Mouse (Mus musculus) gastrocnemius, adult 2 months (tissue): ENCODE measurements around the gene Med13l. TPM values are rescaled to one million over a fixed set of nuclear protein-coding genes. Genes with fewer than 3 reads are reported as not detected.

ENCODE experiments used
- DNase-seq: peaks from one replicate; pipeline ENCODE4 v3.0.0; 2022
- H3K27ac ChIP-seq: fragments of 200-600 bp; 2 replicates; pipeline ENCODE4 v1.8.1; 2022; ENCODE audit warnings: mild to moderate bottlenecking
- H3K4me3 ChIP-seq: fragments of 200-600 bp; 2 replicates; pipeline ENCODE4 v1.8.1; 2022; ENCODE audit warnings: mild to moderate bottlenecking, moderate library complexity
- CTCF ChIP-seq: fragments of 200-600 bp; IDR thresholded peaks from 2 replicates; pipeline ENCODE4 v1.8.1; 2022; ENCODE audit warnings: antibody characterized with exemption, mild to moderate bottlenecking, moderate library complexity
- intact Hi-C: fragments of 180-260 bp; cut with DNase I; formaldehyde crosslinking; loops from one replicate; pipeline ENCODE4 v1.15.1; 2025
- total RNA-seq, 2 experiments: library from RNA; stranded (reverse); gene quantifications; 2 replicates each; pipeline ENCODE4 v1.2.3; 2021

Gene Med13l
- total RNA-seq, 2 experiments from 2014 or later, result 21.5 to 28.3 TPM

DNA sequence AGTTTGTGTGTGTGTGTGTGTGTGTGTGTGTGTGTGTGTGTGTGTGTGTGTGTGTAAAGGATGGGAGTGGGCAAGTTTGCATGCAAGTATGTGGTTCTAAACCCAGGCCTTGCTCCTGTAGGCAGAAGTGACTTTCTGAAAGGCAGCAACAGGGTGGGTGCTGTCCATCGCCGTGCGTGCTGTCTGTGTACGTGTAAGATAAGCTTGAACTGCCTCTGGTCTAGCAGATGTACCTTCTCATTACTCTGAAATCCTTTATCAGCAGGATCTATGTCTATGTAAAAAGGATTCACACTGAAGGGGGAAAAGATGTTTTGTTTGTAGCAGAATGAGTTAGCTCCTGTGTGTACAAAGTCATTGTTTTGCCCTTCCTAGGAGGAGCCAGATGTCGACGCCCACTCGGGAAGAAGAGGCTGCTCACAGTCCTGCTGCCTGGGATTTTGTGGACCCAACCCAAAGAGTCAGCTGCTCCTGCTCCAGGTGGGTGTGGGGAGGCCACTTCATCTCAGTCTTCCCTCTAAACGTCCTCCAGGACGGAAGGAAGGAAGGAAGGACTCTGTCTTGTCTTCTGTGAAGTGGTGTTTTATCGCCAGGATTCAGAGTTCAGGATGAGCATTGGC lies 165.5 kb downstream of the Med13l start:
- DNase-seq, result no peak
- TF ChIP-seq CTCF, result no peak
- no peak overlapping the region for H3K27ac ChIP-seq
- no peak overlapping the region for H3K4me3 ChIP-seq
- intact Hi-C loops, result no loop called here

DNA sequence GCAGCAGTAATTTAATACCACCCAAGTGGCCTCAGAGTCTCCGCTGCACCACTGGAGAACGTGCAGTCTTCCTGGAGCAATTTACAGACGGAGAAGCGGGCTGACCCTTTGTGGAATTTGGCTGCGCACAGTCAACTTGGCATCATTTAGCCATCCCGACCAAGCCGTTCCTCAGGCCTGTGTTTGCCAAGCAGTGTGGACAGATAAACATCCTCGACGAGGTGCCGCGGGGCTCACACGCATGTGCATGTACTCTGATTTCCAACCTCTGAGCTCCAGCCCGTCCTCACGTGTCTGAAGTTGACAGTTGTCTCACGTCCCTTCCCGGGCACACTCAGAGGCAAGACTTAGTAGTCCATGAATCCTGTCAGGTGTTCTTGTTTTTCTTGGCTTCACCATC lies 166.9 kb downstream of the Med13l start:
- intact Hi-C loops, result no loop called here
- Histone ChIP-seq H3K4me3 (no peak overlapping the region), H3K27ac (0 out of 2 replicates have a peak overlapping the region, but pooled peaks have one; percentile 20)
- peak; percentile 51 for DNase-seq
- no peak for TF ChIP-seq CTCF

DNA sequence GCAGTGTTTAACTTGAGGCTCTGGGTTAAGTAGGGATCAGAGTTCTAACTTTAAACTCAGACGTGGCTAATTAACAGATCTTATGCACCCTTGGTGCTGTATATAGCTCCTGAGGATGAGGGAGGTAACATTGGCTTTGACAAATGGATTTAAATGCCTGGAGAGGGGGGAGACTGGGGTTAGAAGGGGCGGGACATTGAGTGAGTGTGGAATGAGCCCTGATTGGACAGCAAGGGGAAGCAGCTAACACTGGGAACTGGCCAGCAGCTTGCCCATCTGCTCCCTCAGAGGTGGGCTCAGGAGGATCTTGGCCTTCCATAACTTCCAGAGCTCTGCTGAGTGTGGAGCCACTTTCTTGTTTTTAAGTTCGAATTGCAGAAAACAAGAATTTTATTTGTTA lies 171.7 kb downstream of the Med13l start:
- Histone ChIP-seq H3K4me3 (no peak overlapping the region), H3K27ac (no peak overlapping the region)
- no peak for DNase-seq
- intact Hi-C loops, result loop anchor here (5.0 kb wide), 1 partner anchor 70 kb away; no protein-coding TSS in a partner anchor
- TF ChIP-seq CTCF, result no peak

DNA sequence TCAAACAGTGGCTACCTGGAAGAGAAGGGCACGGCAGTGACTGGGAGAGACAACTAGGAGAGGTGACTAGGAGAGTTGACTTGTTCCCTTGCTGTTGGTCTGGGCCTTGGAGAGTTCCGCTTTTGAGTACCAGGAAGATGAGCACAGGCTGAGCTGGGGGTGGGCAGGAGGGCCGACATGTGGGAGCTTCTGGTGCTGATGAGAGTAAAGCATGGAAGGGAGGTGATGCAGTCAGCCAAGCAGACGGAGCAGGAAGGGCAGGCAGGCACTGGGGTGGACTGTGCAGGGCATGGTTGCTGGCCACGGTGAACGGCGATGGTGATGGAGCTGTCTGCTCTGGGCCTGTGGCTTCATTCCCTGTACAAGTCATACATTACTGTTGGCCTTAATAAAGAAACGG lies 172.2 kb downstream of the Med13l start:
- no peak overlapping the region for H3K27ac ChIP-seq
- DNase-seq, result no peak
- no peak overlapping the region for H3K4me3 ChIP-seq
- intact Hi-C loops, result loop anchor here (5.0 kb wide), 1 partner anchor 70 kb away; no protein-coding TSS in a partner anchor
- no peak for TF ChIP-seq CTCF

DNA sequence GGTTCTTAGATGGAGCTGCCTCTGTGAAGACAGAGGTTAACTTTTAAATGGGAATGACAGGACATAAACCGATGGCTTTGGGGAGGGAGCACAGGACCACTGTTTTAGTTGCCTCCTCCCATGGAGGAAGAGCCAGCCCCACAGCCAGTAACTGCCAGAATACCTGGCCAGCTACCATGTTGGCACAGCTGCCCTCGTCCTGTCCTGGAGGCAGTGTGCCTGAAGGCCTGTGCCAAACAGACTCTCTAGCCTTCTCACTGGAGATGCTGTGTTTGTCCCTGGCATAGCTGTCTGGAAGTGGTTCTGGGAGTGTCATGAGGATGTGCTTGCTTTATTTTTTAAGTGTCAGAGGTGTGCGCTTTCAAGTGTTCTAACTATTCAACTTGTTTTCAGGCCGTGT lies 173.1 kb downstream of the Med13l start:
- peak; percentile 91 for DNase-seq
- intact Hi-C loops, result loop anchor here (5.0 kb wide), 1 partner anchor 71 kb away; no protein-coding TSS in a partner anchor
- no peak overlapping the region; the same call in 1 of the 2 replicates for H3K4me3 ChIP-seq
- peak overlapping the region; percentile 87 for H3K27ac ChIP-seq
- TF ChIP-seq CTCF, result no peak

DNA sequence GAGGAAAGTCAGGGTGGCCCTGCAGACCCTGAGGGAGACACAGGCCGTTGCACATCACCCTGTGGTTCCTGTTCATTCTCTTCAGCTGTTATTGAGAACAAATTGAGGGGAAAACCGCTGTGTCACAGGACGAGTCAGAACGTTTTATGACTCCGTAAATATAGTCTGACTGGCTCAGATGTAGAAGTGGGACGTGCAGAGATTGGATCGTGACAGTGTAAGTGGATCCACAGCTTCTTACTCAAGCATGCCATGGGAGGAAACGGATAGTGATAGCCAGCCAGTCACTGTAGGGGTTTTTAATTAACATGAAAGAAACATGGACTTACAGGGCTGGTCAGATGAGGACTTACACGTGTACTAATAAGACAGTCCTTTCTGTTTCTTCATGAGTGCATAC lies 174.0 kb downstream of the Med13l start:
- Histone ChIP-seq H3K4me3 (no peak overlapping the region; the same call in 1 of the 2 replicates), H3K27ac (peak overlapping the region; percentile 87)
- intact Hi-C loops, result loop anchor here (5.0 kb wide), 1 partner anchor 72 kb away; no protein-coding TSS in a partner anchor
- DNase-seq, result peak; percentile 40
- no peak for TF ChIP-seq CTCF

DNA sequence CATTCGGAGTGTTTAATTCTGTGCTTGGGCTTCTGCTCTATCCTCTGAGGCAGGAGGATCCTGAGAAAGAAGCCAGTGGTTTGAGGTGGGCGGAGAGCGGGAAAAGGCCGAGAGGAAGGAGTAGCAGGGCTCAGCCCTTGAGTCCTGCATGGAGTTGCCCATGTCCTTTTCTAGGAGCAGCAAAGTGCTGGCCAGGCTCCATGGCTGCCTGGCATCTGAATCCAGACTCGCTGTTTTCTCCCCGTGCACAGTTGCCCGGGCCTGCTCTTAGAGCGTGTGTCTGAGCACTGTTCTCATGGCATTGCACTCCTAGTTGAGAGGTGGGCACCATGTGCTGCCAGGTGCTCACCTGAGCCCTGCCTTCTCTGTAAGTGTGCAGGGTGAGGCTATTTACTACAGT lies 175.3 kb downstream of the Med13l start:
- intact Hi-C loops, result loop anchor here (2.0 to 5.0 kb wide), 2 partner anchors 405 to 463 kb away; no protein-coding TSS in a partner anchor
- no peak overlapping the region for H3K4me3 ChIP-seq
- DNase-seq, result peak; percentile 64
- no peak for TF ChIP-seq CTCF
- H3K27ac ChIP-seq, result peak overlapping the region; percentile 87; the same call in 1 of the 2 replicates

DNA sequence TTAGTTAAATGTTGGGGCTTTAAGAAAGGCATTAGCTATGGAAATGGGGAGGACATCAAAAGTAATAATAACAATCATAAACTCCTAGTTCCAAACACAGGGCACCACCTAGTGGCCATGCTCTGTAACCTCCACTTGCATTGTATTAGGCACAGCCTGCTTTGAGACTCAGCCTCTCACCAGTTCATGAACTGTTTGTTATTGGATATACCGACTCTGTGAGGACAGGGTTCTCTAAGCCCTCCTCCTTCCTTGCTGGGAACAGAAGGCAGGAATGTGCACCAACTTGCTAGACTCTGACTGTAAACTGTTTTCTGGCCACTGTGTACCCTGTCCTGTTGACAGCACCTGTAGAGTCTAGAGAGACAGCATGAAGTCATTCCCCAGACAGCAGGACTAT lies 177.1 kb downstream of the Med13l start:
- no peak overlapping the region for H3K27ac ChIP-seq
- peak; percentile 75 for DNase-seq
- H3K4me3 ChIP-seq, result no peak overlapping the region
- peak; percentile 88 for TF ChIP-seq CTCF
- intact Hi-C loops, result loop anchor here (1.0 to 5.0 kb wide), 3 partner anchors 142 to 465 kb away; no protein-coding TSS in a partner anchor

DNA sequence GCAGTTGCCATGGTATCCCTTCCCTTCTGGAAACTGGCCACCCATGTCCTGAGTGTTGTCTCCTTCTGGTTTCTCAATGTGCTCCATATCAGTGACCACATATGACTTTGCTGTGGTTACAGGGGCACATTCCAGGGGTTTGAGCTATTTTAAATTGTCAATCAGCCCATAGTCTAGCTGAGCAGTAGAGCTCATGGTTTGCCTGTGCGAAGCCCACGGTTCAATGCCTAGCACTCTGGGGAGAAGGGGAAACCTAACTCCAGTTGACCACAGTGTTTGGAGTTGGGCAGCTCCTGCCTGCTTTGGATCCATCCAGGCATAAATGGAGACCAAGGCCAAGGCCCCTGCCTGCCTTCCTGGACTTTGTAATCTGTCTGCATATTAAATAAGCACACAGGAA lies 182.6 kb downstream of the Med13l start:
- H3K4me3 ChIP-seq, result no peak overlapping the region
- TF ChIP-seq CTCF, result no peak
- DNase-seq, result no peak
- H3K27ac ChIP-seq, result no peak overlapping the region
- intact Hi-C loops, result no loop called here

DNA sequence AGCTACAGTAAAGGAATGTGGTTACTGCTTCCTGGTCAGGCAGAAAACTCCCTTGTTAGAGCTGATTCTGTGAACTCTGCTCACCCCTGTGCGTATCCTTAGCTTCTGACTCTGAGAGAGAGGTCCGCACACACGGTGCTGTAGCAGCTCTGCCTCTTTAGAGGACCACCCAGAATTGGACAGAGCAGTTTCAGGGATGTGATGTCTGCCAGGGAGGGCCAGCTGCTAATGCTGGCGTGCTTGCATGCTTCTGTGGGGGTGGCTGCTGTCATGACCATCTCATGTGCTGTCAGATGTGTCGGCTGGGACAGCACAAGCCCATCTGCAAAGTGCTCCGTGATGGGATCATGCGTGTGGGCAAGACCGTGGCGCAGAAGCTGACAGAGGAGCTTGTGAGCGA lies 186.5 kb downstream of the Med13l start:
- Histone ChIP-seq H3K27ac (no peak overlapping the region), H3K4me3 (no peak overlapping the region)
- intact Hi-C loops, result no loop called here
- DNase-seq, result peak; percentile 14
- TF ChIP-seq CTCF, result no peak

DNA sequence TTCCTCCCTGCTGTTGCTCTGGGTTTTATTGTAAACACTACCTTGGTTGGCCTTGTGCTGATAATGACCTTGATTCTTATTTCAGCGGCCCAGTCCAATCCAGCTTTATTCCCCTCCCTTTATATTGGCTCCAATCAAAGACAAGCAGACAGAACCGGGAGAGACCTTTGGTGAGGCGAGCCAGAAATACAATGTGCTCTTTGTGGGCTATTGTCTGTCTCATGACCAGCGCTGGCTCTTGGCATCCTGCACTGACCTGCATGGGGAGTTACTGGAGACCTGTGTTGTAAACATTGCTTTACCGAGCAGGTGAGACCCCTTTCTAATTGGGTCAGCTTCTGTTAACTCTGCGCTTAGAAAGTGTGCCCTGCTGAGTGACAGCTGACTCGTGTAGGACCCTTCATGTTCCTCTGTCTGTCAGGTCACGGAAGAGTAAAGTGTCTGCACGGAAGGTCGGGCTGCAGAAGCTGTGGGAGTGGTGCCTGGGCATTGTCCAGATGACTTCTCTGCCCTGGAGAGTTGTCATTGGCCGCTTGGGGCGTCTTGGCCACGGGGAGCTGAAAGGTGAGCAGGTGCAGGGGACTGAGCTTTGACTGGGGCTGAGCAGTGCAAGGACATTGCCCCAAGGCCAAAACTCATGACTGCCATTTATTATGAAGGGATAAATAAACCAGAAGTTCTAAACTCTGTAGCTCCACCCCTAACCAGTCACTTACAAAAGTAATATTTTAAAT lies 191.1 kb downstream of the Med13l start:
- no peak overlapping the region for H3K27ac ChIP-seq
- intact Hi-C loops, result no loop called here
- no peak for DNase-seq
- no peak overlapping the region for H3K4me3 ChIP-seq
- no peak for TF ChIP-seq CTCF

DNA sequence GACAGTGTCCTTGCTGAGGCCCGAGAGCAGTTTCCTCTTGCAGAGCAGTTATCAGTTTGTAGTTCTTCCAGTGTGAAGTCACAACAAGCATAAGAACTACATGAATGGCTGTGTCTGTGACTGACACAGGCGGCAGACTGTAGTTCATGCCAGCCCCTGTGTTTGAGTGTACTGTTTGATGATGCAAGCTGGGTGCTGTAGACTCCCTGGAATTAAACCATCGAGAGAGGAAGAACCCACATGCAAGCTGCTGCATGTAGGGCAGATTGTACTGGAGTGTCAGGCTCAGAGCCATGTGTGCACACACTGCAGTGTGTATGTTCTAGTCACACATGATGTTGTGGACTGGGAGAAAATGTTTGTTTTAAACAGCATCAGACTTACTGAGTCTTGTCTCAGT lies 192.4 kb downstream of the Med13l start:
- no peak overlapping the region for H3K4me3 ChIP-seq
- no peak for TF ChIP-seq CTCF
- H3K27ac ChIP-seq, result no peak overlapping the region
- intact Hi-C loops, result no loop called here
- DNase-seq, result peak; percentile 10

DNA sequence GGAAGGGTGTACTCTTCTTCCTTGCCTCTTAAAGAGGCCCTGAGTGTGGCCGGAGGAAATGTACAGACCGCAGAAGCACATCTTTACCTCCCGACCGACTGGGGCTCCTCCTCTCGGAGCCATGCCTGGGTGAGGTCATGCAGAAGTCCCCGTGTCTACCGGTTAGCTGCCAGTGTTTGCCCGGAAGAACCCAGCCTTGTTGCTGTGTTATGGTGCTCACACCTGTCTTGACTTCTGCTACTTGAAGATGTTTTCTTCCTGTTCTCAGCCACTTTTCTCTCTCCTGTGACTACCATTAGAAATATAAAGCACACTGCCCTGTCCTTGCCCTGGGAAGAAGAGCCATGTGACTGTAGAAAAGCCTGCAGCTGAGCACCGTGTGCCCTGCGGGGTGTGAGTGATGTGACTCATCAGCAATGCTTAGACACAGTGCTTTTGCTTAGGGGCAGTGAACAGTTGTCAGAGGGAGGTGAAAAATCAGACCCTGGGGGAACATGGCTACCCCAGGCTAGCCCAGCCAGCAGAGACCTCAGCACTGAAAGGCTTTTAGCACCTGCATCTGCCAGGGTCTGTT lies 193.1 kb downstream of the Med13l start:
- no peak overlapping the region for H3K4me3 ChIP-seq
- intact Hi-C loops, result no loop called here

More for the DNA sequence above, 193.1 kb downstream of the Med13l start:
- no peak overlapping the region for H3K27ac ChIP-seq
- no peak for TF ChIP-seq CTCF
- peak; percentile 20 for DNase-seq
